Mouse (Mus musculus): ENCODE results near the gene Retn. TPM values are rescaled to one million over a fixed set of nuclear protein-coding genes. Genes with fewer than 3 reads are reported as not detected.

Gene Retn
- polyA plus RNA-seq, 1 experiment, result 47.2 TPM

GRCm38 (mm10) chr8:3646824-3647531 lies 8.6 kb upstream of the Retn start:
- WGBS, result 77% methylated on average over 6 of the region's 6 CpGs
- H3K4me1 ChIP-seq (ENCODE audit: control insufficient read depth, insufficient read depth, low read length), result no peaks in the 10 kb centered on the region
- H3K27ac ChIP-seq (ENCODE audit: insufficient read depth, low read depth, low read length), result no peak overlapping the region
- H3K36me3 ChIP-seq (ENCODE audit: control insufficient read depth, insufficient read depth, low read length), result no peaks in the 10 kb centered on the region
- no peak overlapping the region for H3K4me3 ChIP-seq (ENCODE audit: insufficient read depth, low read depth, low read length)
- DNase-seq, result no peak
- TF ChIP-seq CTCF (conservative IDR thresholded peaks at IDR 0.05; ENCODE audit: insufficient read depth, insufficient read length, low read depth, low read length) (no peak), POLR2A (IDR thresholded peaks at IDR 0.05; ENCODE audit: low read depth, low read length) (no peak)
- H3K27me3 ChIP-seq (replicated peaks; ENCODE audit: control insufficient read depth, insufficient read depth, low read length), result no peaks in the 10 kb centered on the region

DNA sequence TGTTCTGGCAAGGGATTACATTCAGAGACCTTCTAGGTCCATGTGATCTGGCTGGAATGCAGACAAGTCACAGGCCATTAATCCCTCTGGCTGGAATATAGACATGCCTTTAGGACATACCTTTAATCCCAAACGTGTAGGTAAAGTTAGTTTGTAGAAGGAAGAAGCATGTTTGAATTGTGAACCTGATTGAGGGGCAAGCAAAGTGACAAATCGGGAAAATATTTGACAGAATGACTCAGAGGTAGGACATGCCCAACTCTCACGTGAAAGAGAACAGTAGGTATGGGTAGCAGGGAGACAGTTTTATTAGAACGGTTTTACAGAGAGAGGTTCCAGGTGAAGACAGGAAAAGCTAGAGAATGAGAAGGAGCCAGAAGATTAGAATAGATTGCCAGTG lies 8.0 kb upstream of the Retn start:
- TF ChIP-seq POLR2A (IDR thresholded peaks at IDR 0.05; ENCODE audit: low read depth, low read length) (no peak), CTCF (conservative IDR thresholded peaks at IDR 0.05; ENCODE audit: insufficient read depth, insufficient read length, low read depth, low read length) (no peak)
- no peaks in the 10 kb centered on the region for H3K27me3 ChIP-seq (replicated peaks; ENCODE audit: control insufficient read depth, insufficient read depth, low read length)
- no peaks in the 10 kb centered on the region for H3K4me1 ChIP-seq (ENCODE audit: control insufficient read depth, insufficient read depth, low read length)
- H3K4me3 ChIP-seq (ENCODE audit: insufficient read depth, low read depth, low read length), result no peak overlapping the region
- peak; percentile 41 for DNase-seq
- H3K36me3 ChIP-seq (ENCODE audit: control insufficient read depth, insufficient read depth, low read length), result no peaks in the 10 kb centered on the region
- H3K27ac ChIP-seq (ENCODE audit: insufficient read depth, low read depth, low read length), result no peak overlapping the region
- WGBS, result 36% methylated on average over 4 of the region's 4 CpGs

DNA sequence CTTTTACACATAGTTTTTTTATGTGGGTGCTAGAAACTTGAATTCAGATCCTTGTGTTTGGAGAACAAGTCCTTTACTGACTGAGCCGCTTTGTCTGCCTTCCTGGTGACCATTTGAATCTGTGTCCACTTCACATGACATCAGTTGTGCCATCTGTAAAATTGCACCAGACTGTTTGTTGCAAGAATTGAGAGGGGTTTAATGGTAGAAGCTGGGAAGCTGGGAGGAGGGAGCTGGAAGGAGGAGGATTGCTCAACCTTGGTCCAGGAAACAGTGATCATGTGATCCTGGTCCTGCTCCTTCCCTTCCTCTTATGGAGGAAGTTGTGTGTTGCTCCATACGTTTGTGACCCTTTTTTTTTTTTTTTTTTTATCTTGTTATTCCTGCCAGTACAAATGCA lies 7.3 kb upstream of the Retn start:
- H3K27me3 ChIP-seq (replicated peaks; ENCODE audit: control insufficient read depth, insufficient read depth, low read length), result no peaks in the 10 kb centered on the region
- TF ChIP-seq POLR2A (IDR thresholded peaks at IDR 0.05; ENCODE audit: low read depth, low read length), result no peak
- TF ChIP-seq CTCF (conservative IDR thresholded peaks at IDR 0.05; ENCODE audit: insufficient read depth, insufficient read length, low read depth, low read length), result no peak
- no peaks in the 10 kb centered on the region for H3K4me1 ChIP-seq (ENCODE audit: control insufficient read depth, insufficient read depth, low read length)
- 70% methylated on average over 2 of the region's 2 CpGs for WGBS
- no peak for DNase-seq
- H3K4me3 ChIP-seq (ENCODE audit: insufficient read depth, low read depth, low read length), result no peak overlapping the region
- H3K27ac ChIP-seq (ENCODE audit: insufficient read depth, low read depth, low read length), result no peak overlapping the region
- no peaks in the 10 kb centered on the region for H3K36me3 ChIP-seq (ENCODE audit: control insufficient read depth, insufficient read depth, low read length)

GRCm38 (mm10) chr8:3648990-3649389 lies 6.6 kb upstream of the Retn start:
- Histone ChIP-seq H3K36me3 (ENCODE audit: control insufficient read depth, insufficient read depth, low read length) (no peaks in the 10 kb centered on the region), H3K27me3 (replicated peaks; ENCODE audit: control insufficient read depth, insufficient read depth, low read length) (no peaks in the 10 kb centered on the region), H3K4me3 (ENCODE audit: insufficient read depth, low read depth, low read length) (no peak overlapping the region), H3K27ac (ENCODE audit: insufficient read depth, low read depth, low read length) (no peak overlapping the region), H3K4me1 (ENCODE audit: control insufficient read depth, insufficient read depth, low read length) (no peaks in the 10 kb centered on the region)
- 74% methylated on average over 1 of the region's 1 CpGs for WGBS
- TF ChIP-seq CTCF (conservative IDR thresholded peaks at IDR 0.05; ENCODE audit: insufficient read depth, insufficient read length, low read depth, low read length), result no peak
- no peak for TF ChIP-seq POLR2A (IDR thresholded peaks at IDR 0.05; ENCODE audit: low read depth, low read length)
- DNase-seq, result no peak

- no peaks in the 10 kb centered on the region for H3K36me3 ChIP-seq (ENCODE audit: control insufficient read depth, insufficient read depth, low read length)
- no peaks in the 10 kb centered on the region for H3K27me3 ChIP-seq (replicated peaks; ENCODE audit: control insufficient read depth, insufficient read depth, low read length)
- 62% methylated on average over 3 of the region's 3 CpGs for whole genome bisulfite sequencing
- H3K27ac ChIP-seq (ENCODE audit: insufficient read depth, low read depth, low read length), result no peak overlapping the region
- no peak for DNase-seq
- H3K4me1 ChIP-seq (ENCODE audit: control insufficient read depth, insufficient read depth, low read length), result no peaks in the 10 kb centered on the region
- TF ChIP-seq CTCF (conservative IDR thresholded peaks at IDR 0.05; ENCODE audit: insufficient read depth, insufficient read length, low read depth, low read length) (no peak), POLR2A (IDR thresholded peaks at IDR 0.05; ENCODE audit: low read depth, low read length) (no peak)
- no peak overlapping the region for H3K4me3 ChIP-seq (ENCODE audit: insufficient read depth, low read depth, low read length)
Measured at GRCm38 (mm10) chr8:3652845-3653244, 2.7 kb upstream of the Retn start.

DNA sequence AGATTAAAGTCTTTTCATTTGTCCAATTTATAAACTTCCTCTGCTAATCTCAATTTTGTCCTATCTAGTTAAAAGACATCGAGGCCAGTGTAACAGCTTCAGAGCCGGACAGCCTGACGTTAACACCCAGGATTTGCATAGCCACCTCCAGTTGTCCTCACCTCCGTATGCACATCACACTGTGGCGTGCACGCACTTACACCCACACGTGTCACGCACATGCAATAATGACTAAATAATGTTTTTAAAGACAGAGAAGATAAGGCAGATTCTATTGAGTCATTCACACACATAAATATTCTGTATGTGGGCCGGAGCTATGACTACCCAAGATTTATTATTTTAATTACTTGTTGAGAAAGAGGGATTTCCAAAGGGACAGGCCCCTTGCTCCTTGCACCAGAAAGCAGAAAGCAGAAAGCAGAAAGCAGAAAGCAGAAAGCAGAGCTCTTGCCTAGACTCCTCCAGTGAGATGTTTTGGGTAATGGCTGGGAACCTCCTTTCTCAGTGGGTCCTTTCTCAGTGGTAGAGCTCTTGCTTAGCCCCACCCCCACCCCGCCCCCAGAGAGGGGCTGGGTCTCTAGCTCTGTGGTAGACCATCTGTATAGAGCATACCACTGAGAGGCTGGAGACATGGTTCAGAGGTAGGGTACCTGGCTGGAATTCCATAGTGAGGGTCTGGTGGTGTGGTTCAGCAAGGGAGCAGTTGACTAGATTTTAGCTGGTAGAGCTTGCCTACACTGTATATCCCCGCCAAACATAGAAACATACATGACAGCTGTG lies 653 bp upstream of the Retn start:
- H3K27ac ChIP-seq (ENCODE audit: insufficient read depth, low read depth, low read length), result no peak overlapping the region
- WGBS, result 80% methylated on average over 11 of the region's 11 CpGs
- TF ChIP-seq CTCF (conservative IDR thresholded peaks at IDR 0.05; ENCODE audit: insufficient read depth, insufficient read length, low read depth, low read length) (no peak), POLR2A (IDR thresholded peaks at IDR 0.05; ENCODE audit: low read depth, low read length) (no peak)

GRCm38 (mm10) chr8:3656725-3657381 lies 1.3 kb downstream of the Retn start:
- H3K4me1 ChIP-seq (ENCODE audit: control insufficient read depth, insufficient read depth, low read length), result no peaks in the 10 kb centered on the region
- 17% methylated on average over 7 of the region's 7 CpGs for WGBS
- no peak overlapping the region for H3K27ac ChIP-seq (ENCODE audit: insufficient read depth, low read depth, low read length)
- H3K36me3 ChIP-seq (ENCODE audit: control insufficient read depth, insufficient read depth, low read length), result no peaks in the 10 kb centered on the region
- DNase-seq, result peak; percentile 15
- no peak overlapping the region for H3K4me3 ChIP-seq (ENCODE audit: insufficient read depth, low read depth, low read length)
- H3K27me3 ChIP-seq (replicated peaks; ENCODE audit: control insufficient read depth, insufficient read depth, low read length), result no peaks in the 10 kb centered on the region
- TF ChIP-seq POLR2A (IDR thresholded peaks at IDR 0.05; ENCODE audit: low read depth, low read length) (no peak), CTCF (conservative IDR thresholded peaks at IDR 0.05; ENCODE audit: insufficient read depth, insufficient read length, low read depth, low read length) (no peak)

More for the DNA sequence above, 653 bp upstream of the Retn start:
- H3K36me3 ChIP-seq (ENCODE audit: control insufficient read depth, insufficient read depth, low read length), result no peaks in the 10 kb centered on the region
- no peaks in the 10 kb centered on the region for H3K4me1 ChIP-seq (ENCODE audit: control insufficient read depth, insufficient read depth, low read length)
- H3K4me3 ChIP-seq (ENCODE audit: insufficient read depth, low read depth, low read length), result no peak overlapping the region
- H3K27me3 ChIP-seq (replicated peaks; ENCODE audit: control insufficient read depth, insufficient read depth, low read length), result no peaks in the 10 kb centered on the region
- DNase-seq, result no peak
